Mouse (Mus musculus): Measurements from ENCODE around the gene Eloa.
A peak's percentile ranks its signal among the peaks of the same experiment; 100 is the strongest.

Gene Eloa

DNA sequence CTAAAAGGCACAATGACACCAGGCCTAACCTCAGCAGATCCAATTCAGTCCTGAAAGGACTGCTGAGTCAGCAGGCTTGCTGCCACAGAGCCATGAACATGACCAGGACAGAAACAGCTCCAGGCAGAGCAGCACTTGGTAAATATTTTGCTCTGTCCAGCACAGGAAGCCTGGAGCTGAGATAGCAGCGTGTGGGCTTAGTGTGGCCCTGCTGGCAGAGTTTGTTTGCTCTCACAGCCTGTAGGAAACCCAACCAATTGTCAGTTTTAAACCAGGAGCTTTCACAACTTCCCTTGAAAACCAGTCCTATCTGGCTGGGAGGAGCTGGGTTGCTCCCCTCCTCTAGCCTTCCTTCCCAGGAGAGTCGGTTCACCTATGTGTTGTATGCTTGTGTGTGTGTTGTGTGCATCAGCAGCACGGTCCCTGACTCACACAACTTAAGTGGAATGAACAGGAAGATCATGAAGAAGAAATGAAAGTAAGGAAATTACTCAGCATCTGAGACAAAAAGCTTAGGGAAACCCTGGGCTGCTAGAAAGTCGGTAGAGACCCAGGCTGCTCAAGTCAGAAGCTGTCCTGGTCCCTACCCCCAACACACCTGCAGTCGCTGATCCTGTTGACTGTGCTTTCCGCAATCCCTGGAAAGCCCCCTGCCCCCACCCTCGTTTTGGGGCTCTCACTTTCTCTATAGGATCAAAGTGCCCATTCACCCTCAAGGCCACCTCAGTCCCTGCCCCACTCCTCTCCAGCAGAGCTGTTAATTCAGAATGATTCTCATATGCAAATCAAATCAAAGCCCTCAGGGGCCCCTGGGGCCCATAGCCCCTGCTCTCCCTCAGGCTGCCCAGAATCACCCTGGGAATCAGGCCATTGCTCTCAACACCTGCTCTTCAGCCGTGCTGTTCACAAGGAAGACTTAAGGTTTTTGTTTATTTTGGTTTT is 9.7 kb upstream of the Eloa start:
- no peak for DNase-seq

DNA sequence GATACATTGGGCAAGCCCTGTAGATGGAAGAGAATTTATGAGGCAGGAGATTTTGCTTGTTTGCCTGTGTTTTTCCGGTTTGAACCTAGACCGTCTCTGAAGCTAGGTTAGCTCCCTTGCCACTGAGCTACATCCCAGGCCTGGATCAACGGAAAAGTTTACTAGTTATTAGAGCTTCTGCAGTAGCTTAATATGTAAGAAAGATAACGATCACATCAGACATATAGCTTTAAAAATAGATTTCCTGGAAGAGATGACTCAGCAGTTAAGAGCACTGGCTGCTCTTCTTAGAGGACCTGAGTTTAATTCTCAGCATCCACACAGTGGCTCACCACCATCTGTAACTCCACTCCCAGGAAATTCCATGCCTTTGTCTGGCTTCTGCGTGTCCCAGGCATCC is 7.1 kb upstream of the Eloa start:
- no peak for DNase-seq

DNA sequence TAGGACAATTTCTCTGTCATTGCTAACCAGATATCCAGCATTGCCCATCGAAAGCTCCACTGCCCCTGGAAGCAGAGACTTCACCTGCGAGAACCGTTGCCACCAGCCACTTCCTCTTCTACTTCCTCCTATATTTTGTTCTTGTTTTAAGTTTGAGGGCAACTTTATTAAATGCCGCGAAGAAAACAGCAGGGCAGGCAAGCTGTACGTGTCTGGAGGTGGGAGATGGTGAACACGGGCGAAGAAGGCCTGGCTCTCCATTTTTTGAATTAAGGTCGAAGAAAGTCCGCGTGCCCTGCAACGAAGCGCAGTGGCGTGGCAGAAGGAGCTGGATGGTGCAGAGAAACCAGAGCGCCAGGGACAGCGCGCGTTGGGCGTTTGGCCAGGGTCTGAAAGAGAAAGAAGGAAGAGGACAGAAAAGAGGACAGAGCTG is 6.6 kb upstream of the Eloa start:
- DNase-seq = no peak

DNA sequence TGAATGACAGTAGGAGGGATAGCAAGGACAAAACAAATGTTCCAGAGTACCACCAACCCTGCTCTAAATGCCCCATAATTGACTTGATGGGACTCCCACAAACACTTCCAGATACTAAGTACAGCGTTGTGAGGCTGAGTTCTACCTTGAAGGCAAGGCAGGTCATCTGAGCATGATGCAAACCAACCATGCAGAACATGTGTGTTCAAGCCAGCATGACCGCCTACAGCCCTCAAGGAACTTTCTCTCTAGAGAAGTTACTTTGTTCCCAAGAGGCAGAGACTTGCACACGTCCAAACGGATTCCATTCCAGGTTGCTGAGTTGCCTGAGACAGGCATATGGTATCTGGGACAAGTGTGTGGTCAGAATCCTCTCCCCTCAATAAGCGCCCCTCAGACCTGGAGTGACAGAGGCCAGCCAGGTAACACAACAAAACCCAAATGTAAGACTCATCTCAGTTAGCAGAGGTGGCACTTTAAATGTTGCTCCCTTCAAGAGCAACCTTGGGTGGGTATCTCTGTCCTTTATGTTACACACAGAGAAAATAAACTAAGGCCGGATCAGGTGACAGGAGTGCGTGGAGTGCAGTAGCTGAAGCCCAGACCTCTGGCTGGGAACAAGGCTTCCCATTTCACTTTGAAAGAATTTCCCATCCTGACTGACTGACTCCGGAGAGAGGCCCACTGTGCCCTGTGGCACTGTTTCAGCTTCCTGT is 6.0 kb upstream of the Eloa start:
- no peak for DNase-seq

DNA sequence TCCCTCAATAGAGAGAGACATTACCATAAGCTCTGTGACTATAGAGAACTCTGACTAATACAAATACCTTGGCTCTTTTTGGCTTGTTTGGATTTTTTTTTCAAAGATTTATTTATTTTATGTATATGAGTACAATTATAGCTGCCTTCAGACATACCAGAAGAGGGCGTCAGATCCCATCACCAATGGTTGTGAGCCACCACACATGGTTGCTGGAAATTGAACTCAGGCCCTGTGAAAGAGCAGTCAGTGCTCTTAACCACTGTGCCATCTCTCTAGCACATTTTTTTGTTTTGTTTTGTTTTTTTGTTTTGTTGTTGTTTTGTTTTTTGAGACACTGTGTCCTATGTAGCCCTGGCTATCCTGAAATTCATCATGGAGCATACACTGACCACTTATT is 3.8 kb upstream of the Eloa start:
- DNase-seq = no peak

DNA sequence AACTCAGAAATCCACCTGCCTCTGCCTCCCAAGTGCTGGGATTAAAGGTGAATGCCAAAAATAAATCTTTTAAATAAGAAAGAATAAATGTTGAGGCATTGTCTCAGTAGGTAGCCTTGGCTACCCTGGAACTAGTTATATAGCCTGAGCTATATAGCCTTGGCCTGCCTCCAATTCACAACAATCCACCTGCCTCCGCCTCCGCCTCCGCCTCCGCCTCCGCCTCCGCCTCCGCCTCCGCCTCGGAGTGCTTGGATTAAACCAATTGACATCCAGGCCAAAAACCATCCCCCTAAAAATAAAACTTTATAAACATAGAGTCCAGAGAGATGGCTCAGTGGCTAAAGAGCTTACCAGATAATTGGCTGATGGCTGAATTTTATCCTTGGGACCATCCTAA is 1.4 kb upstream of the Eloa start:
- DNase-seq = no peak

DNA sequence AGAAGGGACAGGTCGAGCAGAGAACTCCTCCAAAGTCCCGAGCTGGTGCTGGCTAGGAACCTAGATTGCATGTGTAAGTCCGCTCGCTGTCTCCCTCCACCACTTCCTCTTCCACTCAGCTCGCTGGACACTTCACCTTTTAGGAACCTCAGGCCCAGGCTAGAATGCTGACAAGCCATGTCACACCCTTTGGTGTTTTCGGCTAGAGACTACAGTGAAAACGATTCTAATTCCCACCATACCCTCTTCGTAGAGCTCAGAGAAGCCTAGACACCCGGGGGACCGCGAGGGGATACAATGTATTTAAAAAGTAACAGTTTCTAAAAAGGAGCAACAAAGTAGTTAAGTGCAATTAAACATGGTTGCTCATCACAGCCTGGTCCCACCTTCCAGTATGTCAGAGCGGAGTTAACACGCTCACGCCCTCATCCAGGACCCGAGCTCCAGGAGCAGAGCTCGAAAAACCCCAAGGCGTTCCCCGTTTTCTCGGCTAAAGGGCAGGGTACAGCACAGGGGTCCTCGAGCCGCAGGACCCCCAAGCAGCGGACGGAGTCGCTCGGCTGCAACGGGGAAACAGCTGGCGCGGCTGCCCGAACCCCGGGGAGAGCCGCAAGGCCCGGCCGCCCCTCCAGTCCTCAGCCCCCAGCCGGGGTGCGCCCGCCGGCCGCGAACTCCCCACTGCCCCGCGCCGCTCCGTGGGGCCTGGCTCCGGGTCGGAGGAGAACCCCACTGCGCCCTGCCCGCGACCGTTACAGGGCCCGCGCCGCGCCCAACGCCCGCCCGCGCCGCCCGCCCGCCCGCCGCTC is 617 bp downstream of the Eloa start:
- no peak for DNase-seq

DNA sequence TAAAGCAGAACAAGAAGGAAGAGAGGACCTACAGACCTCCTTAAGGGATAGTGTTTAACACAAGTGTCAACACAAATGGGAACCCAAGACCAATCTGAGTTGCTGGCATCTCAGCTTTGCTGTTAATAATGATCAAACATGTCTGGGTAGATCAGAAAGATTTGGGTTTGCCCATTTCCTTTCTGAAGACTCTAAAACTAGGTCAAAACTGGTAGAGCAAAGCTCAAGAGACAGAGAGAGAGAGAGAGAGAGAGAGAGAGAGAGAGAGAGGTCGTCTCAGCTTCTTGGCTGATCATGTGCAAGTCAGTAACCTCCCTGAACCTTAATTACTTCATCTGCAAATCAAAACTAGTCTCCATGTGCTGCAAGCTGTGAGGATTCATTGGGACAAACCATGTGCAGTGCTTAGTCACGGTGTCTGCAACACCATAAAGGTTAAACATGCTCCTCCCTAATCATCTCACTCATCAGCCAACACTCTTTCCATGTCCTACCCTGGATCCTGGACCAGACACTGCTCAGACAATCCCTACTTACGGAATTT is 5.4 kb downstream of the Eloa start:
- no peak for DNase-seq

DNA sequence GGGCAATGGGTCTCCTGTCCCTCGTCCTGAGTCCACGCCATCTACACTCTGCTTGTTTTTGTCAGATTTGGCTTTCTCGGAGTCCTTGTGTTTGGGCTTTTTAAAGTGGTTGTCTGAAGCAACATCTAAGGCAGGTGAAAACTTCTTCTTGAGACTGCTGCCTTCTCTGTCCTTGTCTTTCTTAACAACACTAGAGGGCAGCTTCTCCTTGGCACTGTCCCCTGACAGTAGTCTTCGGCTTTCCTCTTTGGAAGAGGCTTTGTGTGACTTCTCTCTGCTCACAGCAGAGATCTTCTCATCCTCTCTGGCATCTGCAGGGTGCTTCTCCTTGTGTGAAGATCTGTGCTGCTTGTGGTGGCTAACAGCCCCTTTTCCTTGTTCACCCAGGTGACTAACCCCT is 11.0 kb downstream of the Eloa start:
- DNase-seq = no peak

DNA sequence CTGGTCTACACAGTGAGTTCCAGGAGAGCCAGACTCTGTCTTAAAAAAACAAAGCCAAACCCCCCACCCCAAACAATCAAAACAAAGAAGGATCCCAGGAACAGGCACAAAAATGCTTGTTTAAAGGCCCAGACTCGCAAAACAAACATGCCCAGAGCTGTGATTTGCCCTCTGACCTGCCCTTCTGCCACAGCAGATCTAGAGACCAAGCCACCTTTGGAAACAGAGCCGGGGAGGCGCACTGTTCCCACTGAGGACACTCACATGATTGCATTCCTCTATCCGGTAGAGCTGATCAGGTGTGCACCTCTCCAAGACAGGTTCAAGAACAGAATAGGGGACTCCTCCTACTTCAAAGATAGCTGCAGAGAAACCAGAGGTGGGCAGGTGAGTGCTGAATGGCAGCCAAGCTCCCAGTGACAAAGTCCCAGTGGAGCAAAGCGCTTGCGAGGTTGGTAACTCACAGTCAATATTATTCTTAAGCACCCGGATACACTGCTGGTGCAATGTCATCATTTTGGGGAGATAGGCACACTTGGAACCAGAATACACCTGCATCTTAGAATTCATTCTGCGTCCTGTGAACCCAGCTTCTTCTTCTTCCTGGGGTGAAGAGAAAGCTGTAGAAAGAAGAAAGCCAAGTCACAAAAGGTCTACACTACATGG is 12.6 kb downstream of the Eloa start:
- no peak for DNase-seq

DNA sequence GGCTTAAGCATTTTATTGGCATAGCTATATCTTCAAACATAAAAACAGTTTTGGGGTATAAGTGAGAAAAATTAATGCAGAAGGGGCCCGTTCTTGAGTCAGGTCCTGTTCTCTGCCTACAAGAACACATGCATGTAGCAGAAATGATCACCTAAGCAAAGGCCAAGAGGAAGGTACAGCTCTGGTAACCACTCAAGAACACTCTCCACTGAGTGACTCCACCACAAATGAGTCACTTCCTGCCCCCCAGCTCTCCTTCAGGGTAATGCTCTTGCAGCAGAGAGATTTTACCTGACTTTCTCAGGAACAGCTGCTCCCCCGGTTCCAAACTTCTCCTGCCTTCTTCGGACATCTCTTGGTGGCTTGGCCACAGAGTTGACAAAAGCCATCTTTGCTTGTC is 14.7 kb downstream of the Eloa start:
- no peak for DNase-seq

DNA sequence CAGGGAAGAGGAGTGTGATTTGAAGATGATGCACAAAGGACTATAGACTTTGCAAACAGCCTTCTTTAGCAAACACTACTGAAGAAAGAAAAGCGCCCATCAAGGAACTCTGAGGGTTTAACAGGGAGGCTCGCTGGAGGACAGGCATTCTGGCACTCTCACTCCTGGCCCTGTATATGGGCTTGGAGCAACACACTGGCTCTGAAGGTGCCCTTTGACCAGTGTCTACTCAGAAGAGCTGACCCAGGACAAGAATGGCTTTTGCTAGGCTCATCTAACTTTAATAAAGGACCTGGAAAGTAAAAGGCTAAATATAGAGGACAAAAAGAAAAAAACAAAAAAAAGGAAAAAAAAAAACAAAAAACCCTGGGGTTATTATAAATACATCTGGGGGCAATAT is 16.6 kb downstream of the Eloa start:
- no peak for DNase-seq

DNA sequence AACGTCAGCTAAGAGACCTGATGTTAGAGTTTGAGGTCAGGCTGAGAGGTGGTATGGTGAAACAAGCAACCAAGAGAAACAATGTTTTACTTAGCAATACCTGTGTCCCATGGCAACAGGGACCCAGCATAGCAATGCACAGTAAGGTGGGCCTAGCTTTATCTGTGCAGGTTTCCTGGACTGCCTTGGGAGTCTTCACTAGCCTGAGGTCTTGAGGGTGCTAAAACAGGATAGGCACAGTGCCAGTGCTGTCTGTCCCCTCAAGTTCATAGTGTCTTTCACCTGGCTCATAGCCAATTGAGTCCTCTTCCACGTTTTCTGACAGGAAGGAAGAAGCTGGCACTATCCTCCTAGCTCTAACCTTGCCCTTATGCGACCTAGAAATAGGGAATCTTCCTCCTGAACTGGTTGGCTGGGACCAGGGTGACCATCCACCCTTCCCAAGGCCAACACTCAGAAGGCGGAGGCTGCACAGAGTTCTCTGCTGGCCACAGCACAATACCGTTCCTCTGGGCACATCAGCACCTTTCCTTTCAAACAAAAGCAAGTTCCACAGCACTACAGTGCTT is 17.4 kb downstream of the Eloa start:
- DNase-seq = no peak

DNA sequence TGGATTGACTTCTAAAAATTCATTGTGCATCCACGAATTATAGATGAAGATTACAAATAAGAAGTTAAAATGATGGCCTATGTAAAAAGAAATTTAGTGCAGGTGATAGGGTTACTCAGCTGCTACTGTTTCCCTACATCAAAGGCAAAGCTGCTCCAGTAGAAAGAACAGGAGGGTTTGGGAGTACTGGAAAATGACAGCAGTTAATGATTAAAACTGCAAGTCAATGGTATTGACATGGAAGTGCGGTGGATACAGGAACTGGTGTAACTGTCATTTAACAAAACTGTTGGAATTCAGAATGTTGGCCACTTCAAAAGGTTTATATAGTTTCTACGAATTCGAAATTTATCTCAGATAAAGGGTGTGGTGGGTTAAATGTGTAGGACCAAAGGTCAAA is 26.4 kb downstream of the Eloa start:
- DNase-seq = no peak

DNA sequence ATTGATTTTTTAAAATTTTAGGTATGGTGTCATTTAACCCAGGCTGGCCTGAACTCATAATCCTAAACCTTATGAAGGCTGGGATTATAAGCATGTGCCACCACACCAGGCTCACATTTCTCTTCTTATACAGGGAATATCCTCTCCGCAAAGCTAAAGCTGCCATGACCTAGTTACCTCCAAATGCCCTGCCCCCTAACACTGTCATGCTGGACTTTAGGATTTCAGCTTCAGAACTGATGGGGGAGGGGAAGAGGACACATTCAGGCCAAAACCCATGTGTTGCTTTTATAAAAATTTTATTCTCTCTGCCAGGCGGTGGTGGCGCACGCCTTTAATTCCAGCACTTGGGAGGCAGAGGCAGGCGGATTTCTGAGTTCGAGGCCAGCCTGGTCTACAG is 27.6 kb downstream of the Eloa start:
- DNase-seq = no peak

DNA sequence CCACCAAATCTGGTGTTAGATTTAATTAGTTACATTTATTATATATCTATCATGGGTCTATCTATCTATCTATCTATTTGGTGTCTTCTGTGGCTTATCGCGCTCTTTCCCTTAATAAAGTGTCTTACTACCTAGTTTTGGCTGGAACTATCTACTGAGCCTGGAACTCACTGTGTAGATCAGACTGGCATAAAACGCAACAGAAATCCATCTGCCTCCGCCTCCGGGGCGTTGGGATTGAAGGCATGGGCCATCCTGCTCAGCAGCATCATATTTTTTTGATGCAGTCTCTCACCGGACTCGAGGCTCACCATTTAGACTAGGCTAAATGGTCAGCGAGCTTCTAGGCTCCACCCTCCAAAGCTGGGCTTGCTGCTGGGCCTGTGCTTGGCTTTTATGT is 33.8 kb downstream of the Eloa start:
- DNase-seq = no peak

DNA sequence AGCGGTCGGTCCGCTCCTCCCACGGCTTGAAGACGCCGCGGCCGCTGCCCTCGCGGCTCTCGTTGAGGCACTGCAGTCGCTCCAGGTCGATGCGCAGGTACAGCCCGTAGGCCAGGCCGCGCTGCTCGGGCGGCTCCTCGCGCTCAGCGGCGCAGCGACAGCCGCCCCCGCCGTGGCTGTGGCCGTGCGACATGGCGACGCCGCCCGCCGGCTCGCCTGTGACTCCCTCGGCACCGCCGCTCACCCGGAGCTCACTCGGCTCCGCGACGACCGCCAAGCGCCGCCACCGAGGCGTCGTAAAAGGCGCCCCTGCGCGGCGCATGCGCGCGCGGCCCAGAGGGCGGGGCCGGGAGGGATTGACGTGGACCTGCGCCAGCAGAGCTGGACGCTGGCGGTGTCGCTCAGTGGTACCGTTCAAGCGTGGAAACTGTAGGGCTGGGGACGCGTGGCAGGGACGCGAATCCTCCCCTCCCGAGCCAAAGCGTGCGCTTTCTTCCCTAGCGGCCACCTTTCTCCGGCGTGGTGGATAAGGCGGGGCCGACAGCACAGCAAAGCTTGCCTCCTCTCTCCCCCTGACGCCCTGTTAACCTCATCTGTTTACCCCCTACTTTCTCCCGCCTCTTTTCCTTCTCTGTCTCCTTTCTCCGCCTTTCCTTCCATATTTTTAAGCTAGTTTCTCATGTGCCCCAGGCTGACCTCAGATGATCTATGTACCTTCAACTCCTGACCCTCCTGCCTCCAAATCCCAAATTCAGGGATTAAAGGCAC is 34.4 kb downstream of the Eloa start, which contains the start of gene Pithd1:
Gene Pithd1, minus strand, starts transcription at position 322 of the 768 bp plus-strand sequence.
- peak; percentile 93 for DNase-seq

DNA sequence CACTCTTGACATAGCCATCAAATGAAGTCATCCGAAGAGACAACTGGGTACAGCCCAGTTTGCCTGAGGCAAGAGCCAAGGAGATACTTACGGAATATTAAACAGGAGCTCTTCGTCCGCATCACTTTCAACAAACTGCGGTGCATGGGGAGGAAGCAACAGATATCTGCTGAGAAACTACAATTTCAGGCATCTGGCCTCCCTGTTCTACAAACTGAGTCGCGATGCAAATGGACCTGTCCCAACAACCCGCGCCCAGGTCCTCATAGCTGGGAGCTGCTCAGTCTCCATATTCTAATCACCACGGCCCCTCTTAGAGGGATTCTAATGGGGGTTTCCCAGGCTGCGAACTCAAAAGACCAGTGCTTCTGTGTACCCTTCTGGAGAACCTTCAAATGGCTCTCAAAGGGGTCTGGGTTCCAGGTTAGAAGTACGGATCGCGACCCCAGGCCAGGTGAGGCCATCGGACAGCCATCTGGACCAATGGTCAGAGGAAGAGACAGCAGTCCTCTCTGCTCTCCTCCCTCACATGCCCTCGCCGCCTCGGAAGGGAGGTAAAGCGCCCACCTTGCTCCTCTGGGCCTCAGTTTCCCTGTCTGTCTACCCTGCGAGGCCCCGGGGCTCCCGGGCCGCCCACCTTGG is 35.1 kb downstream of the Eloa start:
- DNase-seq = no peak

DNA sequence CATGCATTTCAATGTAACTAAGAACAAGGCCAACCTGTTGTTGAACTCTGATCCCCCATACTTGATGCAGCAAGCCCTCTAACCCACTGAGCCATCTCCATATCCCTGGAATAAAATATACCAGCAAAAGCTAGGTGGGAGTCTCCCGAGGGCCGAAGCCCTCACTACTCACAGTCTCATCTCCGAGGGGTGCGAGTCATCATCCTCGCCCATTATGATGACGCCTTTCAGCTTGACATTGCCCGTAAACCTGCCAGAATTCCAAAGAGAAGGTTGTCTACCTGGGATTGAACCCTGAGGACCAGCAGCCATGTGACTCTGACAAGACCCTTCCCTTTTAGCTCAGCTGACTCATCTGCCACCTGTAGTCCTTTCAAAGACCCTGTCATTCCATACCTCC is 35.8 kb downstream of the Eloa start:
- DNase-seq = no peak

DNA sequence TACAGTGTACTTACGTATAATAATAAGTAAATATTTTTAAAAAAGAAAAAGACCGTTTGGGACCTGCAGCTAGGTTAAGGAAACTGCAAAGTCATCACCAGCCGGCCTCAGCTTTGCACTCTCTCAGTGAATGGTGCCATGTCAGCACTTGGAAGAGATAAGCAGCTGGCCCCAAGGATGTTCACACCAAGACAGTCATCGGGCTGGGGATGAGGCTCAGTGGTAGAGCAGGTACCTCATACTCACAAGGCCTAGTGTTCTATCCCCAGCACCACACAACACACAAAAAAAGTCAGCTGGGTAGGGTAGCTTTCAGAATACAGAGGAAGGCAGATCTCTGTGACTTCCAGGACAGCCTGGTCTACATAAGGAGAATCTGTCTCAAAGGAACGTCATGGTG is 36.4 kb downstream of the Eloa start:
- DNase-seq = no peak

DNA sequence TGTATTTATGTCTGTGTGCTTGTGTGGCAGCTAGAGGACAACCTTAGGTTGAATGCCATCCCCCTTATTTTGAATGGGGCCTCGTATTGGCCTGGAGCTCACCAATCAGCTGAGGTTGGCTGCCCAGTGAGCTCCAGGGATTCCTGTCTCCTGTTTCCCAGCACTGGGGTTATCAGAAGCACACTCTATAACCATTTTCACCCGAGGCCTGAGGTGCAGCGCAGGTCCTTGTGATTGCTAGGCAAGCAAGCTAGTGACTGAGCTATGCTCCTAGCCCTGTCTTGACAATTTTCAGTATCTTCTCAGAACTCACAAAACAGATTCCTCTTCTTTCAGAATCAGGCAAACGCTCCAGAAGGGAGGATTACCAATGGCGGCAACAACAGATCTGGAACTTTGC is 37.0 kb downstream of the Eloa start:
- DNase-seq = no peak

Measured in right cerebral cortex, adult 18-20 months (tissue).